Comparison of ENCODE assay signal across 8 mouse cellular contexts in the genomic region with DNA sequence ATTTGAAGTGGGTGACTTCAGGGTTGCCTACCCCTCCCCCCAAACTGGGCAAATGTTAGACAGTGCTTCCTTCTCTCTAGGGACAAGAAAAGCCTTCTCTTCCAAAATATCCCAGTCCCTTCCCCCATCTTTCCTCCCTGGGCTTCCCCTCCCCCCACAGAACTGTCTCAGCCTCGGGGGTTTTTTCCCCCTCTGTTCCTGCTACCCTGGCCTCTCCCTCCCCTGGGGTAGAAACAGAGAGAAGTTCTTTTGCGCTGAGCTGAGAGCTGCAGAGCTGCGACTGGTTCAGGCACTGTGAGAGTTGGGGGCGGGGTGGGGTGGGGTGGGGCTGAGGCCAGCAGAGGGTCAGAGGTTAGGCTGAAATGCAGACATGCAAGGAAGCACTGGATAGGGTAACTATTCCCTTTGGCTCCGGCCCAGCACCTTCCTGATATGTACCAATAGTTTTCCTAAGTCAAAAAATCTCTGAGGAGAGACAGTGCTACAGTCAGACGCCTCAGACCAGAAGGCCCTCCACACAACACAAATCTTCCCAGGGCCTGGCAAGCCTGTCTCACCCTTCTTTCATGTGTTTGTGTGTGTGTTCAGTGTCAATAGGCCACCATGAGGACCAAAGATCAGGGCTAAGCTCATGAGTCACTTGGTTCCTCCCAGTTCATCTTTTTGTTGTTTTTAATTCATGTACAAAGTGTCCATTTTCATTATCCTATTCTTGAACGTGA. TPM values are rescaled to one million over a fixed set of nuclear protein-coding genes. Genes with fewer than 3 reads are reported as not detected.
A peak's percentile ranks its signal among the peaks of the same experiment; 100 is the strongest.
DNase-seq lines count a peak whose midpoint lies in the region; TF ChIP-seq lines count a peak whose summit lies in the region.

No protein-coding gene starts in this region.

- TF ChIP-seq POLR2A in bone marrow macrophage, adult 2 months (IDR thresholded peaks at IDR 0.05; ENCODE audit: borderline replicate concordance, low read depth, low read length), result no peak

- intact Hi-C loops in left cerebral cortex, postnatal 4 days (cut with DNase I), result no loop called here

- H3K4me3 ChIP-seq in bone marrow macrophage, adult 2 months (ENCODE audit: insufficient read depth, low read length), result peak overlapping the region; percentile 98
- H3K4me3 ChIP-seq in heart, embryonic 10.5 days, result peak overlapping the region; percentile 71

- WGBS in heart, embryonic 10.5 days, result 7% methylated on average over 7 of the region's 7 CpGs

- peak; percentile 26 for DNase-seq in left cerebral cortex, postnatal 4 days
- DNase-seq in left cerebral cortex, adult 11 months (ENCODE audit: low spot score), result no peak
- peak; percentile 85 for DNase-seq in heart, embryonic 10.5 days (ENCODE audit: low spot score)
- DNase-seq in kidney, postnatal 14 days, result peak; percentile 72
- peak; percentile 61 for DNase-seq in mesoderm, embryonic 11.5 days (ENCODE audit: low read depth, low spot score)
- DNase-seq in thymus, postnatal 25 days, result peak; percentile 64
- DNase-seq in left cerebral cortex, adult 18-20 months (ENCODE audit: low spot score in 2 of 2), result no peak

- peaks cover 21% of the 10 kb centered on the region for H3K4me1 ChIP-seq in bone marrow macrophage, adult 2 months (ENCODE audit: control insufficient read depth, insufficient read depth, low read length)
- H3K4me1 ChIP-seq in heart, embryonic 10.5 days, result peaks cover 69% of the 10 kb centered on the region

- H3K27ac ChIP-seq in bone marrow macrophage, adult 2 months (ENCODE audit: insufficient read depth, low read depth, low read length), result peak overlapping the region; percentile 99
- peak overlapping the region; percentile 93 for H3K27ac ChIP-seq in heart, embryonic 10.5 days

- no peaks in the 10 kb centered on the region for H3K27me3 ChIP-seq in heart, embryonic 10.5 days (ENCODE audit: insufficient read depth, poor library complexity, severe bottlenecking)

- no peaks in the 10 kb centered on the region for H3K9me3 ChIP-seq in heart, embryonic 10.5 days

- peaks cover 40% of the 10 kb centered on the region for H3K36me3 ChIP-seq in heart, embryonic 10.5 days

- TF ChIP-seq CTCF in bone marrow macrophage, adult 2 months (IDR thresholded peaks at IDR 0.05; ENCODE audit: low read depth, low read length), result no peak

RNA-seq across cellular contexts. Expression of a gene that starts 4.1 kb away (rescaled TPM):
- 10 to 100 TPM; 43.3 to 52.7 TPM for total RNA-seq in left cerebral cortex, postnatal 4 days (2021)
- 202 and 205 TPM in 2 replicates for polyA plus RNA-seq in bone marrow macrophage, adult 2 months (2012; ENCODE audit: insufficient read depth, insufficient read length, missing spikeins)
- polyA plus RNA-seq in heart, embryonic 10.5 days (2016; fragmentation: Nextera tagmentation; extraction: Ambion mirVana), result 19.9 and 22.2 TPM in 2 replicates
- total RNA-seq in left cerebral cortex, adult 18-20 months (2021), result 1 to 10 TPM; 8.9 to 9.1 TPM

RNA-seq across cellular contexts. Expression of a gene that starts 8.4 kb away (rescaled TPM):
- 1 to 10 TPM; 6.1 to 7.0 TPM for total RNA-seq in left cerebral cortex, postnatal 4 days (2021)
- 31.7 and 33.1 TPM in 2 replicates for polyA plus RNA-seq in bone marrow macrophage, adult 2 months (2012; ENCODE audit: insufficient read depth, insufficient read length, missing spikeins)
- polyA plus RNA-seq in heart, embryonic 10.5 days (2016; fragmentation: Nextera tagmentation; extraction: Ambion mirVana), result 56.5 and 58.3 TPM in 2 replicates
- 1 to 10 TPM; 2.0 to 2.6 TPM for total RNA-seq in left cerebral cortex, adult 18-20 months (2021)

RNA-seq across cellular contexts. Expression of a gene that starts 10.1 kb away (rescaled TPM):
- 10 to 100 TPM; 37.4 to 38.8 TPM for total RNA-seq in left cerebral cortex, postnatal 4 days (2021)
- polyA plus RNA-seq in bone marrow macrophage, adult 2 months (2012; ENCODE audit: insufficient read depth, insufficient read length, missing spikeins), result 57.5 and 77.6 TPM in 2 replicates
- 34.8 and 44.5 TPM in 2 replicates for polyA plus RNA-seq in heart, embryonic 10.5 days (2016; fragmentation: Nextera tagmentation; extraction: Ambion mirVana)
- total RNA-seq in left cerebral cortex, adult 18-20 months (2021), result 10 to 100 TPM; 30.6 to 32.3 TPM

RNA-seq across cellular contexts. Expression of a gene that starts 27.7 kb away (rescaled TPM):
- total RNA-seq in left cerebral cortex, postnatal 4 days (2021), result 10 to 100 TPM; 59.8 to 69.2 TPM
- 36.9 and 39.3 TPM in 2 replicates for polyA plus RNA-seq in bone marrow macrophage, adult 2 months (2012; ENCODE audit: insufficient read depth, insufficient read length, missing spikeins)
- polyA plus RNA-seq in heart, embryonic 10.5 days (2016; fragmentation: Nextera tagmentation; extraction: Ambion mirVana), result 23.8 and 26.7 TPM in 2 replicates
- 10 to 100 TPM; 56.4 to 57.5 TPM for total RNA-seq in left cerebral cortex, adult 18-20 months (2021)

RNA-seq across cellular contexts. Expression of a gene that starts 28.2 kb away (rescaled TPM):
- 10 to 100 TPM; 30.1 to 30.4 TPM for total RNA-seq in left cerebral cortex, postnatal 4 days (2021)
- 16.1 and 17.7 TPM in 2 replicates for polyA plus RNA-seq in bone marrow macrophage, adult 2 months (2012; ENCODE audit: insufficient read depth, insufficient read length, missing spikeins)
- 25.3 and 29.1 TPM in 2 replicates for polyA plus RNA-seq in heart, embryonic 10.5 days (2016; fragmentation: Nextera tagmentation; extraction: Ambion mirVana)
- 10 to 100 TPM; 17.6 to 17.7 TPM for total RNA-seq in left cerebral cortex, adult 18-20 months (2021)

Comparison
In these comparisons a context has a peak if more than half of its experiments do, and no peak if none do; other contexts are left out.
1. DNase-seq: peak in left cerebral cortex, postnatal 4 days (single experiment), heart, embryonic 10.5 days (single experiment), kidney, postnatal 14 days (single experiment), mesoderm, embryonic 11.5 days (single experiment) and thymus, postnatal 25 days (single experiment); none in left cerebral cortex, adult 11 months (single experiment) and left cerebral cortex, adult 18-20 months (0 of 2).
2. RNA of a gene that starts 4.1 kb away (total RNA-seq): 43.3 to 52.7 TPM in left cerebral cortex, postnatal 4 days; 8.9 to 9.1 TPM in left cerebral cortex, adult 18-20 months; every median in the first group is over 4 times any median in the second.